Mouse (Mus musculus) testis, adult 2 months (tissue): ENCODE results near the gene Pbld2.

ENCODE experiments used
- CTCF ChIP-seq: fragments of 200-500 bp; IDR thresholded peaks from 2 replicates; pipeline ENCODE4 v1.5.1; 2012; ENCODE audit warnings: low read depth, mild to moderate bottlenecking, inconsistent platforms, low read length, moderate library complexity; ENCODE audit not compliant: control insufficient read depth, insufficient read depth, insufficient replicate concordance
- POLR2A ChIP-seq: fragments of 200-500 bp; IDR thresholded peaks from 2 replicates; pipeline ENCODE4 v1.6.1; 2012; ENCODE audit warnings: low read depth, mild to moderate bottlenecking, inconsistent platforms, low read length, moderate library complexity; ENCODE audit not compliant: control insufficient read depth

DNA sequence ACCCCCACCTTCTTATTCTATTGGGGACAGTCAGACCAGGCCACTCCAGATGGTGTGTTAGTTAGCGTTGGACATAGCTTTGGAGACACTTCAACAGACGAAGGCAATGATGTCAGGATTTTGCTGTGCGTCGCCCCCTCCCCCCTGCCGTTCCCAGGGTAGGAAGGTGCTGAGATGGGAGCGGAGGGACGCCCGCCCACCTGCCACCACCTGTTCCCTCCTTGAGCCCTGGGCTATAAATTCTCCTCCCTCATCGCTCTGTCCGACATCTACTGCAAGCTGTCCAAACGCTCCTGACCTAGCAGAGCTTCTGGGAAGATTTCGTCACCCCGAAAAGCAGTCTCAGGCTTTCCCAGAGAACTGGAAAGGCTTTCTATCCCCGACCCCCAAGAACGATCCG, 75.4 kb downstream of the Pbld2 start, which contains the start of gene Atoh7:
- TF ChIP-seq CTCF (no peak), POLR2A (no peak)
